Mouse (Mus musculus): ENCODE results near the gene Otud6a. TPM values are rescaled to one million over a fixed set of nuclear protein-coding genes. Genes with fewer than 3 reads are reported as not detected.
"Not testable (repeated sequence)": the region's sequence is repeated elsewhere in the genome, so short reads cannot be mapped to it uniquely, and the experiment has no call there.

The Otud6a gene
- not detected in 2 replicates for polyA plus RNA-seq (2016; fragmentation: Nextera tagmentation; extraction: Ambion mirVana)

DNA sequence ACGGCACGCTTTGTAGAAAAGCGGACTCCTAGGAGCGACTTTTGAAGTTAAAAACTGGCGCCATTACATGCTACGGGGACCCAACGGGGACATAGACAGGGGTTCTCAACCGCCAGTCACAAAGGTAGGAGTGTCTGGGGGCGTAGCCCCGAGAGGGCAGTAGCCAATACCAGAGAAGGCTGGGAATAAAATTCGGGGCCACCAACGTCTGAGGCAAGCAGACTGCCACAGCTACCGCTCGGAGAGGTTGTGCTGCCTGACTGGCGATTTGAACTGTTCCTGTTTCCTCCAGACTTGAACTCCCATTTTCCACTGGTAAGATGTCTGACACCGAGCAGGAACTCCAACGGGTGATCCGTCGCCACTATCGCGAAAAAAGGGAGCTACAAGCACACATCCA is at the start of gene Otud6a:
Gene Otud6a, plus strand, starts transcription at position 321 of the 400 bp plus-strand sequence.
- no peak within 1 kb of the TSS for H3K27ac ChIP-seq
- H3K27me3 ChIP-seq: peaks cover 16% of the 10 kb centered on the region
- no peak within 1 kb of the TSS for H3K9ac ChIP-seq (replicated peaks)
- H3K36me3 ChIP-seq: no peaks in the 10 kb centered on the region
- H3K9me3 ChIP-seq: no peaks in the 10 kb centered on the region
- ATAC-seq (ENCODE audit: insufficient number of reproducible peaks, insufficient read depth, low FRiP score, low TSS enrichment, low read depth): no peak
- no peak within 1 kb of the TSS for H3K4me3 ChIP-seq (replicated peaks)
- no peaks in the 10 kb centered on the region for H3K4me1 ChIP-seq (replicated peaks)
- WGBS: 91% methylated on average over 21 of the region's 21 CpGs
- no peak within 1 kb of the TSS for H3K4me2 ChIP-seq

DNA sequence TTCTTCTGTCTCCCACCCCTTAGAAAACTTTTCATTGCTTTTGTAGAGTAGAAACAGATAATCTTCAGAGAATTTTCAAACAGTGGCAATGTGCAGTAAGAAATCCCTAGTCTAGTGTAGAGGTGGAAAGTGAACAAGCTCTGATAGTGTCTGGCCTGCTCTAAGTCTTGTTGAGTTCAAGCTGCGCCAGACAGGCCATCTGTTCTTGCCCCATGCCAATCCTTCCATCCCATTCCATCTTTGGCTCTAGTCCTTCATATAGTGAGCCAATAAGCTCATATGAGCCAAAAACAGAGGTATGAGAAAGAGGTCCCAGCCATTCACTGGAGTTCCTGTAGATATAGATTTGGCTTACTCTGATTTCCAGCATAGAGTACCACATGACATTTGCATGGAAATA is 38.9 kb upstream of the Otud6a start:
- no peaks in the 10 kb centered on the region for H3K9me3 ChIP-seq
- peaks cover 37% of the 10 kb centered on the region for H3K27me3 ChIP-seq
- H3K36me3 ChIP-seq: no peaks in the 10 kb centered on the region
- no peak for ATAC-seq (ENCODE audit: insufficient number of reproducible peaks, insufficient read depth, low FRiP score, low TSS enrichment, low read depth)
- no peak overlapping the region for H3K27ac ChIP-seq
- H3K4me1 ChIP-seq (replicated peaks): no peaks in the 10 kb centered on the region
- H3K4me2 ChIP-seq: no peak overlapping the region
- H3K9ac ChIP-seq (replicated peaks): no peak overlapping the region
- H3K4me3 ChIP-seq (replicated peaks): no peak overlapping the region
- 90% methylated on average over 1 of the region's 1 CpGs for WGBS

DNA sequence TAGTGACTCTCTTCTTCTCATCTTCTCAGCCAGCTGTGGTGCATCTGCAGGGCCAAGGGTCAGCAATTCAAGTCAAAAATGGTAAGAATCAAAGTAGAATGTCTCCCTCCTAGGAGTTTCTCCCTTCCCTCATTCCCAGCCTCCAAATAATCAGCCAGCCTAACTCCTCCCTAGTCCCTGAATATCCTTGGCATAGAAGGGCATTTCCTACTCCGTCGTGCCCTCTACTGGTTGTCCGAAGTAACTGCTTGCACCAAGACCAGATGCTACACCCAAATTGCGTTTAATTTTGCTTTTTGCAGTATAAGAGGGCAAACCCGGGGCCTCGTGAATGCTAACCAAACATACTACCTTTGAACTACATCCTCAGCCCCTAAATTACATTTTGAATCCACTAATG is 36.5 kb upstream of the Otud6a start:
- no peak for ATAC-seq (ENCODE audit: insufficient number of reproducible peaks, insufficient read depth, low FRiP score, low TSS enrichment, low read depth)
- Histone ChIP-seq H3K9ac (replicated peaks) (no peak overlapping the region), H3K9me3 (no peaks in the 10 kb centered on the region), H3K4me3 (replicated peaks) (no peak overlapping the region), H3K27me3 (peaks cover 52% of the 10 kb centered on the region), H3K4me1 (replicated peaks) (no peaks in the 10 kb centered on the region), H3K36me3 (no peaks in the 10 kb centered on the region), H3K4me2 (no peak overlapping the region), H3K27ac (no peak overlapping the region)
- 33% methylated on average over 6 of the region's 6 CpGs for WGBS

- no peak overlapping the region for H3K4me2 ChIP-seq
- H3K9ac ChIP-seq (replicated peaks): no peak overlapping the region
- peaks cover 58% of the 10 kb centered on the region for H3K27me3 ChIP-seq
- no peaks in the 10 kb centered on the region for H3K36me3 ChIP-seq
- H3K9me3 ChIP-seq: no peaks in the 10 kb centered on the region
- no peak overlapping the region for H3K27ac ChIP-seq
- no peaks in the 10 kb centered on the region for H3K4me1 ChIP-seq (replicated peaks)
- 78% methylated on average over 7 of the region's 7 CpGs for WGBS
- no peak overlapping the region for H3K4me3 ChIP-seq (replicated peaks)
- no peak for ATAC-seq (ENCODE audit: insufficient number of reproducible peaks, insufficient read depth, low FRiP score, low TSS enrichment, low read depth)
Measured at GRCm38 (mm10) chrX:100394223-100394861, 34.5 kb upstream of the Otud6a start.

- no peaks in the 10 kb centered on the region for H3K4me1 ChIP-seq (replicated peaks)
- no peak for ATAC-seq (ENCODE audit: insufficient number of reproducible peaks, insufficient read depth, low FRiP score, low TSS enrichment, low read depth)
- 84% methylated on average over 8 of the region's 8 CpGs for WGBS
- no peak overlapping the region for H3K9ac ChIP-seq (replicated peaks)
- no peak overlapping the region for H3K4me3 ChIP-seq (replicated peaks)
- no peak overlapping the region for H3K4me2 ChIP-seq
- H3K36me3 ChIP-seq: no peaks in the 10 kb centered on the region
- peaks cover 58% of the 10 kb centered on the region for H3K27me3 ChIP-seq
- no peaks in the 10 kb centered on the region for H3K9me3 ChIP-seq
- no peak overlapping the region for H3K27ac ChIP-seq
Measured at GRCm38 (mm10) chrX:100395026-100395425, 33.8 kb upstream of the Otud6a start.

DNA sequence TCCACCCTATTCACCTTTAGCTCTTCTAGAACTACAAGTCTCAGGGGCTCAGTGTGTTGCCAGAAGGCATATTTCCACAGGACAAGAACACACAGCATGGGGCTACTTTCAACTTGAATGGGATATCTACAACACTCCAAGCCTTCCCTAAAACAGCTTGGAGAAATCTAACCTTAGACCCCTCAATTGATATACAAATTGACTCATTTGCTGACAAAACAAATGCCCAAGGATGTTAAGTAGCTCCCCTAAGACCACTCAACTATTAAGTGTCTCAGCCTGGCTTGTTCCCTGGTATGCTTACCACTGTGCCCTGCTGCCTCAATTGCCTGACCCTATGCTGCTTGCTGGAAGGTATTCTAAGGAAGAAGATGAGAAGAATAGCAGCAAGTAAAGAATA is 27.9 kb upstream of the Otud6a start:
- ATAC-seq (ENCODE audit: insufficient number of reproducible peaks, insufficient read depth, low FRiP score, low TSS enrichment, low read depth): no peak
- Histone ChIP-seq H3K9me3 (no peaks in the 10 kb centered on the region), H3K4me3 (replicated peaks) (no peak overlapping the region), H3K4me2 (no peak overlapping the region), H3K27me3 (peaks cover 24% of the 10 kb centered on the region; the same call in 1 of the 2 replicates), H3K36me3 (no peaks in the 10 kb centered on the region), H3K27ac (no peak overlapping the region), H3K9ac (replicated peaks) (no peak overlapping the region), H3K4me1 (replicated peaks) (no peaks in the 10 kb centered on the region)

DNA sequence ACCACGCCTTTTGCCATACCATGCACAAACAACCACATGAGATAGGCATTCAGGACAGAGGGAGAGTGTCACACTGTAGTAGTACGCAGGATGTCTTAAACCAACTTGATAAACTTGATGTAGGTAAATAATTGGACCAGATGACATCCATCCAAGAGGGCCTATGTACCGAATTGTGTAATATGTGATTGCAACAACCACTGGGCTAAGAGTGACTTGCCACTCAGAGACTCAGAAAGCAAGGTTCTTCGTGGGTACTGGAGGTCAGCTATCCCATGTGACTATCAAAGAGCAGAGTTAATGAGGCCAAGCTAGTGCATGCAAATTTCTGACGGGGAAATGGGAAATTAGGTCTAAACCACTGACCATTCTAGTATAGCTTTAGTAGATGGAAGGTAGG is 27.2 kb upstream of the Otud6a start:
- no peak for ATAC-seq (ENCODE audit: insufficient number of reproducible peaks, insufficient read depth, low FRiP score, low TSS enrichment, low read depth)
- 85% methylated on average over 5 of the region's 5 CpGs for WGBS
- Histone ChIP-seq H3K9me3 (no peaks in the 10 kb centered on the region), H3K4me2 (no peak overlapping the region), H3K4me3 (replicated peaks) (no peak overlapping the region), H3K27ac (no peak overlapping the region), H3K9ac (replicated peaks) (no peak overlapping the region), H3K36me3 (no peaks in the 10 kb centered on the region), H3K4me1 (replicated peaks) (no peaks in the 10 kb centered on the region), H3K27me3 (peaks cover 20% of the 10 kb centered on the region; the same call in 1 of the 2 replicates)

DNA sequence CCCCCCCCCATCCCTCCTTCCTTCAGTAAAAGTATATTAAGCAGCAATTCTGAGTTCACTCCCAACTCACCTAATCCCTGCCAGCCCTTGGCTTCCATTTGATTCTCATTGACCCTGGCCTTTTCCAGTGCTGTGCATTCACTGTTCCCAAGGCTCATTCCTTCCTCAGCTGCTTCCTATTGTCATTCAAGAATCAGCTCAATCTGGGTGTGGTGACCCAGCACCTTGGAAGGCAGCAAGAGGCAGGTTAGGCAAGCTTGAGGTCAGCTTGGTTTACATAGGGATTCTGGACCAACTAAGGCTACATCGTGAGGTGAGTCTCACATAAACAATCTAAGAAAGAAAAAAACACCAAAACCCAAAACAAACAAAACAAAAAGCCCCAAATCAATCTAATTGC is 19.6 kb upstream of the Otud6a start:
- no peak for ATAC-seq (ENCODE audit: insufficient number of reproducible peaks, insufficient read depth, low FRiP score, low TSS enrichment, low read depth)
- Histone ChIP-seq H3K27ac (no peak overlapping the region), H3K4me2 (no peak overlapping the region), H3K9ac (replicated peaks) (no peak overlapping the region), H3K27me3 (0 out of 2 replicates have a peak, but pooled peaks cover 10% of the 10 kb centered on the region), H3K4me3 (replicated peaks) (no peak overlapping the region), H3K9me3 (no peaks in the 10 kb centered on the region), H3K4me1 (replicated peaks) (no peaks in the 10 kb centered on the region), H3K36me3 (no peaks in the 10 kb centered on the region)
- WGBS: 77% methylated on average over 1 of the region's 1 CpGs

GRCm38 (mm10) chrX:100432311-100432710 is 3.5 kb downstream of the Otud6a start:
- 30% methylated on average over 3 of the region's 3 CpGs for WGBS
- no peaks in the 10 kb centered on the region for H3K36me3 ChIP-seq
- H3K4me2 ChIP-seq: no peak overlapping the region
- H3K9me3 ChIP-seq: no peaks in the 10 kb centered on the region
- no peak overlapping the region for H3K4me3 ChIP-seq (replicated peaks)
- H3K27me3 ChIP-seq: peaks cover 39% of the 10 kb centered on the region
- no peak overlapping the region for H3K9ac ChIP-seq (replicated peaks)
- H3K4me1 ChIP-seq (replicated peaks): no peaks in the 10 kb centered on the region
- no peak overlapping the region for H3K27ac ChIP-seq
- no peak for ATAC-seq (ENCODE audit: insufficient number of reproducible peaks, insufficient read depth, low FRiP score, low TSS enrichment, low read depth)

DNA sequence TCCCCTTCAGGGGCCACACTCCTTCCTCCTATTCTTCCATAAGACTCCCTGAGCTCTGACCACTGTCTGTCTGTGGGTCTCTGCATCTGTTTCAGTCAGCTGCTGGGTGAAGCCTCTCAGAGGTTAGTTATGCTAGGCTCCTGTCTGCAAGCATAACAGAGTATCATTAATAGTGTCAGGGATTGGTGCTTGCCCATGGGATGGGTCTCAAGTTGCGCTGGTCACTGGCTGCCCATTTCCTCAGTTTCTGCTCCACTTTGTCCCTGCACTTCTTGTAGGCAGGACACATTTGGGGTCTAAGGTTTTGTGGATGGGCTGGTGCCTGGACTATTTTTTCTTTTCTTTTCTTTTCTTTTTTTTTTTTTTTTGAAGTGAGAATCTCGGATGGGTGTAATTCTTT is 13.8 kb downstream of the Otud6a start, which contains the start of gene Awat2:
Gene Awat2, minus strand, starts transcription at position 101 of the 400 bp plus-strand sequence.
- H3K9me3 ChIP-seq; ATAC-seq (ENCODE audit: insufficient number of reproducible peaks, insufficient read depth, low FRiP score, low TSS enrichment, low read depth); H3K36me3 ChIP-seq; H3K4me3 ChIP-seq (replicated peaks); H3K4me2 ChIP-seq; H3K27ac ChIP-seq; H3K9ac ChIP-seq (replicated peaks); H3K4me1 ChIP-seq (replicated peaks): not testable (repeated sequence)
- WGBS: 85% methylated on average over 2 of the region's 2 CpGs
- H3K27me3 ChIP-seq: peaks cover 12% of the 10 kb centered on the region

- Histone ChIP-seq H3K4me1 (replicated peaks) (no peaks in the 10 kb centered on the region), H3K9me3 (no peaks in the 10 kb centered on the region), H3K27ac (no peak overlapping the region), H3K4me3 (replicated peaks) (no peak overlapping the region), H3K4me2 (no peak overlapping the region), H3K36me3 (no peaks in the 10 kb centered on the region), H3K27me3 (peaks cover 12% of the 10 kb centered on the region), H3K9ac (replicated peaks) (no peak overlapping the region)
- ATAC-seq (ENCODE audit: insufficient number of reproducible peaks, insufficient read depth, low FRiP score, low TSS enrichment, low read depth): no peak
- WGBS: 90% methylated on average over 7 of the region's 7 CpGs
Measured at GRCm38 (mm10) chrX:100443532-100443931, 14.7 kb downstream of the Otud6a start.

DNA sequence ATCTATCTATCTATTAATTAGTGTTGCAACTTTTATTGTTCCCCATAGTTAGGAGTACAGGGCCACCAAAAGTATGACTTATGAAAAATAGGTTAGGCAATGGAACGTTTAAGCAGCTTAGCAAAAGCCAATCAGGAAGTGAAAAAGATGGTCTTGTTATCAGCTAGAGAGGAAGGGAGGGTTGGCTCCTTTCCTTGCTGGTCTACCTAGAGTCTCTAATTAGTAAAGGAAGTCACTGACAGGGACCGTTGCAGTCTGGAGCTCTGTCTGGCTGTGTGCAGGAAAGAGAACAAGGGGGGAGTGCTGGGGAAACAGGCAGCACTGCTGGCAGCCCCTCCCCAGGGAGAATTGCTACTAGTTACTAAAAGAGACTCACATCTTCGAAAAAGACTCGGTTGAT is 39.2 kb downstream of the Otud6a start:
- 68% methylated on average over 4 of the region's 4 CpGs for WGBS
- no peaks in the 10 kb centered on the region for H3K36me3 ChIP-seq
- no peak overlapping the region for H3K4me3 ChIP-seq (replicated peaks)
- no peaks in the 10 kb centered on the region for H3K9me3 ChIP-seq
- ATAC-seq (ENCODE audit: insufficient number of reproducible peaks, insufficient read depth, low FRiP score, low TSS enrichment, low read depth): no peak
- no peaks in the 10 kb centered on the region for H3K4me1 ChIP-seq (replicated peaks)
- H3K9ac ChIP-seq (replicated peaks): no peak overlapping the region
- no peak overlapping the region for H3K27ac ChIP-seq
- peaks cover 64% of the 10 kb centered on the region for H3K27me3 ChIP-seq
- no peak overlapping the region for H3K4me2 ChIP-seq
